Mouse (Mus musculus): Measurements from ENCODE around the gene Gcfc2. TPM values are rescaled to one million over a fixed set of nuclear protein-coding genes. Genes with fewer than 3 reads are reported as not detected.

The Gcfc2 gene
- polyA plus RNA-seq (2015; fragmentation: Nextera tagmentation; extraction: Ambion mirVana): 5.5 and 5.9 TPM in 2 replicates

GRCm38 (mm10) chr6:81923523-81924142 is at the start of gene Gcfc2:
Gcfc2 (plus strand) TSS chr6:81923669.

GRCm38 (mm10) chr6:81965296-81966067 is 42.0 kb downstream of the Gcfc2 start, which contains the start of gene Mrpl19:
Mrpl19 (minus strand) TSS chr6:81965958.

MicroRNAs encoded within 50 kb of the gene (microRNA counts, 519-probe panel; counts per million panel counts)
- microRNA mmu-miR-468: 88.3 counts per million

Other genes starting within 250 kb of the Gcfc2 start
- 28.0 and 28.7 TPM in 2 replicates for gene Mrpl19, start 42.3 kb downstream of the Gcfc2 start, polyA plus RNA-seq (2015; fragmentation: Nextera tagmentation; extraction: Ambion mirVana)
- gene Eva1a, start 117.4 kb downstream of the Gcfc2 start, polyA plus RNA-seq (2015; fragmentation: Nextera tagmentation; extraction: Ambion mirVana): 3.9 and 5.3 TPM in 2 replicates

All from spleen, postnatal 0 days (tissue).